Mouse (Mus musculus): ENCODE results near the gene Pbx4. TPM values are rescaled to one million over a fixed set of nuclear protein-coding genes. Genes with fewer than 3 reads are reported as not detected.

Pbx4 gene
- polyA plus RNA-seq, 1 experiment: 1.7 TPM

DNA sequence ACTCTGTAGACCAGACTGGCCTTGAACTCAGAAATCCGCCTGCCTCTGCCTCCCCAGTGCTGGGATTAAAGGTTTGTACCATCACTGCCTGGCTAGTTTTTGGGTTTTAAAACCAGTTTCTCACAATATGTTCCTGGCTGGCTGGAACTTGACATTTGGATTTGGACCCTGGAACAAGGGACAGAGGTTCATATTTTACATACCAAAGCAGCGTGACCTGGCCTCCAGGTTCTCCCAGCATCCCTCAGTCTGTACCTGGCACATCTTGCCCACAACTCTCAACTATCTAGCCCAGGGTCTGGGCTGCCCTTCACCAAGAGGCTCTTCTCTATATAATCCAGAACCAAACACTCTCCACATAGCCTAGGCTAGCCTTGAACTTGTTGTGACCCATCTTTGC, 67.6 kb downstream of the Pbx4 start:
- Histone ChIP-seq H3K27me3 (ENCODE audit: control insufficient read depth, insufficient read depth, insufficient read length) (no peaks in the 10 kb centered on the region), H3K4me2 (ENCODE audit: low read depth) (peak overlapping the region; percentile 72), H3ac (ENCODE audit: control insufficient read depth, insufficient read length) (no peak overlapping the region), H3K36me3 (ENCODE audit: control insufficient read depth, insufficient read depth) (no peaks in the 10 kb centered on the region), H3K79me2 (ENCODE audit: control insufficient read depth, insufficient read depth) (peaks cover 50% of the 10 kb centered on the region), H3K4me3 (no peak overlapping the region)
- TF ChIP-seq E2F4 (IDR thresholded peaks at IDR 0.05; ENCODE audit: insufficient read depth) (no peak), MYOG (IDR thresholded peaks at IDR 0.05; ENCODE audit: control insufficient read depth in 1 of 3, insufficient read depth in 1 of 3, insufficient read length in 2 of 3, low read depth in 2 of 3) (no peak)

DNA sequence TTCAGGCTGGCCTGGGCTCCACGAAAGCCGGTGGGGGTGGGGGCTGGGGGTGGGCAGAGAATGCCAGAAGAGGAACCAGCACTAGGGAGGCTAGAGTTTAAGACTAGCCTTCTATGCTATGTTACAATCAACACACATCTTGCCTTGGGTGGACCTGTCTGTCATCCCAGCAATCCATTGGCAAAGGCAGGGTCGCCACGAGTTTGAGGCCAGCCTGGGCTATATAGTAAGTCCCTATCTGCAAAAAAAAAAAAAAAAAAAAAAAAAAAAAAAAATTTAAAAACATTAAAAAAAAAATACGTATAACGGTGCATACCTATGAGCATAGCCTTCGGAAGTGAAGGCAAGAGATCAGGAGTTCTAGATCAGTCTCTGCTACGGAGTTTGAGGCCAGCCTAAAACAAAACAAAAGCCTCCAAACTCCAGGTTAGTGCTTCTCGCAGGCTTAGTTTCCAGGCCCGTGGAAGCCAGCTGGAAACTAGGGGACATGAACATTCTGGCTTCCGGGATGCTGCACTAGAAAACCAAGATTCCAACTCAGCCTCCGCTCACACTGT, 68.7 kb downstream of the Pbx4 start:
- no peaks in the 10 kb centered on the region for H3K27me3 ChIP-seq (ENCODE audit: control insufficient read depth, insufficient read depth, insufficient read length)
- H3K4me2 ChIP-seq (ENCODE audit: low read depth): peak overlapping the region; percentile 72
- TF ChIP-seq SRF (IDR thresholded peaks at IDR 0.05; ENCODE audit: control insufficient read depth, insufficient read length, low read depth): no peak
- TF ChIP-seq CEBPB (IDR thresholded peaks at IDR 0.05; ENCODE audit: insufficient read depth, poor library complexity, severe bottlenecking): no peak
- no peak for TF ChIP-seq TCF3 (IDR thresholded peaks at IDR 0.05; ENCODE audit: insufficient read length, low read depth)
- no peak for TF ChIP-seq USF1 (IDR thresholded peaks at IDR 0.05; ENCODE audit: low read depth)
- TF ChIP-seq MYOG (IDR thresholded peaks at IDR 0.05; ENCODE audit: control insufficient read depth in 1 of 3, insufficient read depth in 1 of 3, insufficient read length in 2 of 3, low read depth in 2 of 3): no peak
- no peak for TF ChIP-seq POLR2A (IDR thresholded peaks at IDR 0.05; ENCODE audit: insufficient read length, low read depth)
- TF ChIP-seq MAX (IDR thresholded peaks at IDR 0.05; ENCODE audit: low read depth): no peak
- no peak for TF ChIP-seq TCF12 (IDR thresholded peaks at IDR 0.05; ENCODE audit: insufficient read depth, poor library complexity, severe bottlenecking)
- H3ac ChIP-seq (ENCODE audit: control insufficient read depth, insufficient read length): peak overlapping the region; percentile 10
- H3K79me2 ChIP-seq (ENCODE audit: control insufficient read depth, insufficient read depth): peaks cover 49% of the 10 kb centered on the region
- H3K36me3 ChIP-seq (ENCODE audit: control insufficient read depth, insufficient read depth): no peaks in the 10 kb centered on the region
- peak overlapping the region; percentile 90 for H3K4me3 ChIP-seq

DNA sequence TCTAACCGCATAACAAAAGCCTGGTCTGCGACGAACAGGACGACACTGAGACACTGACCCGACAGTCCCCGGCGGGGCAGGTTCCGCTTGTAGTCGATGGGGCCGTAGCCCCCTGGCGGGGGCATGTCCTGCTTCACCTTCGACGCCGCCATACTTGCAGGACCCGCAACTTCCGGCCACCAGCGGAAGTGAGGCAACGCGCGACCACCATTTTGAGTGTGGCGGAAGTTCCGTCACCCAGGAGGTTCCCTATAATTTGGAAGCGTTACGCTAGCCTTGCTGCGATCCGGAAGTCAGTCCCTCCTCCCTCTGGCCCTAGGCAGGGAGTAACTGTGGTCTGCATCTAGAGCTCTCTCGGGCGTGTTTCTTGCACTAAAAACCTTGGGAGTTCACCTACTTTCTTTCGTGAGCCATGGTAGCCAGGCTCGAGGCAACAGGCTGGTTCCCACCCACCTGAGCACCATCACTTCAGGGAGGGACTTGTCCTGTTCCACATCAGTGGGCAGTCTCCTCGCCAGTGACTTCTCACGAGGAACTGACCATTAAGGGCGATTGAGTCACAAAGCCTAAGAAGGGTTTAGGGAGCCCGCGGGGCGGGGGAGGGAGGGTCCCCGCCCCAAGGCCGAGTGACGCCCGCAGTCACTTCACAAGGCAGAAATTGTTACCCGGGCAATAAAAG, 69.3 kb downstream of the Pbx4 start:
- Histone ChIP-seq H3K27me3 (ENCODE audit: control insufficient read depth, insufficient read depth, insufficient read length) (no peaks in the 10 kb centered on the region), H3K36me3 (ENCODE audit: control insufficient read depth, insufficient read depth) (no peaks in the 10 kb centered on the region), H3ac (ENCODE audit: control insufficient read depth, insufficient read length) (peak overlapping the region; percentile 10), H3K79me2 (ENCODE audit: control insufficient read depth, insufficient read depth) (peaks cover 42% of the 10 kb centered on the region), H3K4me3 (peak overlapping the region; percentile 90), H3K4me2 (ENCODE audit: low read depth) (peak overlapping the region; percentile 81)
- TF ChIP-seq POLR2AphosphoS2 (IDR thresholded peaks at IDR 0.05; ENCODE audit: insufficient read length, low read depth) (peak; percentile 95), TCF12 (IDR thresholded peaks at IDR 0.05; ENCODE audit: insufficient read depth, poor library complexity, severe bottlenecking) (no peak), E2F4 (IDR thresholded peaks at IDR 0.05; ENCODE audit: insufficient read depth) (no peak), POLR2A (IDR thresholded peaks at IDR 0.05; ENCODE audit: insufficient read length, low read depth) (peak; percentile 80), SRF (IDR thresholded peaks at IDR 0.05; ENCODE audit: control insufficient read depth, insufficient read length, low read depth) (no peak), TCF3 (IDR thresholded peaks at IDR 0.05; ENCODE audit: insufficient read length, low read depth) (no peak), USF1 (IDR thresholded peaks at IDR 0.05; ENCODE audit: low read depth) (no peak), CEBPB (IDR thresholded peaks at IDR 0.05; ENCODE audit: insufficient read depth, poor library complexity, severe bottlenecking) (peak; percentile 48; the same call in 1 of the 2 replicates), MAX (IDR thresholded peaks at IDR 0.05; ENCODE audit: low read depth) (no peak), REST (IDR thresholded peaks at IDR 0.05; ENCODE audit: insufficient read depth, insufficient read length) (no peak), MYOG (IDR thresholded peaks at IDR 0.05; ENCODE audit: control insufficient read depth in 1 of 3, insufficient read depth in 1 of 3, insufficient read length in 2 of 3, low read depth in 2 of 3) (peak in 1 of 3 experiments; percentile 4), MYOD1 (IDR thresholded peaks at IDR 0.05; ENCODE audit: control insufficient read depth in 1 of 3, insufficient read length in 2 of 3, low read depth in 2 of 3) (no peak)

DNA sequence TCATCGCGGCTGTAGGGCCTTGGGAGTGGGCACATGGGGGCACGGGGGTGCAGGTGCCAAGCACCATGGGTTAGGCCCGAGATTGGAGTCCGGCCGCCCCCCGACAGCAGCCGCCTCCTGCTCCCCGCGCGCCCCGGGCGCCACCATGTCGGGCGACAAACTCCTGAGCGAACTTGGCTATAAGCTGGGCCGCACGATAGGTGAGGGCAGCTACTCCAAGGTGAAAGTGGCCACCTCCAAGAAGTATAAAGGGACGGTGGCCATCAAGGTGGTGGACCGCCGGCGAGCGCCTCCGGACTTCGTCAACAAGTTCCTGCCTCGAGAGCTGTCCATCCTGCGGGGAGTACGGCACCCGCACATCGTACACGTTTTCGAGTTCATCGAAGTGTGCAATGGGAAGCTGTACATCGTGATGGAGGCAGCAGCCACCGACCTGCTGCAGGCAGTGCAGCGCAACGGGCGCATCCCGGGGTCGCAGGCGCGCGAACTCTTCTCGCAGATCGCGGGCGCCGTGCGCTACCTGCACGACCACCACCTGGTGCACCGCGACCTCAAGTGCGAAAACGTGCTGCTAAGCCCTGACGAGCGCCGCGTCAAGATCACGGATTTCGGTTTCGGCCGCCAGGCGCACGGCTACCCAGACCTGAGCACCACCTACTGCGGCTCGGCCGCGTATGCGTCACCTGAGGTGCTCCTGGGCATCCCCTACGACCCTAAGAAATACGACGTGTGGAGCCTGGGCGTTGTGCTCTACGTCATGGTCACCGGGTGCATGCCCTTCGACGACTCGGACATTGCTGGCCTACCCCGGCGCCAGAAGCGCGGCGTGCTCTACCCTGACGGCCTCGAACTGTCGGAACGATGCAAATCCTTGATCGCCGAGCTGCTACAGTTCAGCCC, 70.1 kb downstream of the Pbx4 start, which contains the start of the genes Tssk6, Ndufa13 and Yjefn3:
Gene Tssk6, plus strand, starts transcription at position 22 of the 900 bp plus-strand sequence.
Gene Ndufa13, minus strand, starts transcription at position 396 of the 900 bp plus-strand sequence.
Gene Yjefn3, minus strand, starts transcription at position 550 of the 900 bp plus-strand sequence.
- Histone ChIP-seq H3K27me3 (ENCODE audit: control insufficient read depth, insufficient read depth, insufficient read length) (no peaks in the 10 kb centered on the region), H3K36me3 (ENCODE audit: control insufficient read depth, insufficient read depth) (no peaks in the 10 kb centered on the region), H3ac (ENCODE audit: control insufficient read depth, insufficient read length) (peak within 1 kb of the TSS; percentile 10), H3K4me3 (peak within 1 kb of the TSS; percentile 90), H3K4me2 (ENCODE audit: low read depth) (peak within 1 kb of the TSS; percentile 81), H3K79me2 (ENCODE audit: control insufficient read depth, insufficient read depth) (peaks cover 34% of the 10 kb centered on the region)
- TF ChIP-seq POLR2A (IDR thresholded peaks at IDR 0.05; ENCODE audit: insufficient read length, low read depth) (peak; percentile 11), MAX (IDR thresholded peaks at IDR 0.05; ENCODE audit: low read depth) (no peak)

Measured in myocyte (in vitro differentiated cells).